Mouse (Mus musculus) v-Abl transformed pro-B cells (cell line): ENCODE data around the gene Paf1.

Experiments
- in situ Hi-C, 2 experiments: fragments of 400-800 bp; cut with MboI; formaldehyde crosslinking; loops; one replicate each; pipeline ENCODE4 v1.15.1; 2025; ENCODE audit not compliant: unreplicated experiment in 2 of 2

The Paf1 gene

DNA sequence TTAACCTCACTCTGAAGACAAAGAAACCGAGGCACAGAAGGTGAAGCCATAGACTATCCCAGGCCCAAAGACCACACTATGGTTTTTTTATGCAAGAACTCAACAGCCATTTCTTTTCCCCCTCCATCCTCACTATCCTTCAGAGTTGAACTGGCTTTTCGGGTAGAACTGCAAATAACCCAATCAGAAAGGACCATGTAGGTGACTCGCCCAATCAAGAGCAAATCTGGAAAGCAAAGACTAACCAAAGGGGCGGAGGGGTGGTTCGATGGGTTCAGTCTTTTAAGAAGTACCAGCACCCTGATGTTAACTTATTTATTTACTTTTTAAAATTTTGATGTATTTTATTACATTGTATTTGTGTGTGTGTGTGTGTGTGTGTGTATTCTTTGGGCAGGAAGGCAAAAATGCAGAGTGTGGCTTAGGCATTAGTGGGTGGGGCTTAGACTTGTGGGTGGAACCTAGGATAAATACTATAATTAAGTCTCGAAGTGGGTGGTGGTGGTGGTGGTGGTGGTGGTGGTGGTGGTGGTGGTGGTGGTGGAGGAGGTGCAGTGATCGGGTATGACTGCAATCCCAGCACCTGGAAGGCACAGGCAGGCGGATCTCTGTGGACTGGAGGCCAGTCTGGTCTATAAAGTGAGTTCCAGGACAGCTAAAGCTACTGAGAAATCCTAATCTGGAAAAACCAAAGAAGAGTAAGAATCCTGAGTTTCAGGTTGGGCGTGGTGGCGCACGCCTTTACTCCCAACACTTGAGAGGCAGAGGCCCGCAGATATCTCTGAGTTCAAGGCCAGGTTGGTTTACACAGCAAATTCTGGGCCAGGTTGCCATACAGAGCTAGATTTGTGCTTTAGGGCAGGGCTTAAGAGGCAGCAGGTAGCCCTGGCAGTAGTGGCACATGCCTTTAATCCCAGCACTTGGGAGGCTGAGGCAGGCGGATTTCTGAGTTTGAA lies 55.4 kb downstream of the Paf1 start:
- in situ Hi-C loops, result loop anchor here (5.0 to 25.0 kb wide), 4 partner anchors 79 to 289 kb away; partner anchors contain the start of genes Mrps12 (in 1 of the 2) and Sars2 (in 1 of the 2)
